Mouse (Mus musculus): Measurements from ENCODE around the gene Ddx31.

The Ddx31 gene

DNA sequence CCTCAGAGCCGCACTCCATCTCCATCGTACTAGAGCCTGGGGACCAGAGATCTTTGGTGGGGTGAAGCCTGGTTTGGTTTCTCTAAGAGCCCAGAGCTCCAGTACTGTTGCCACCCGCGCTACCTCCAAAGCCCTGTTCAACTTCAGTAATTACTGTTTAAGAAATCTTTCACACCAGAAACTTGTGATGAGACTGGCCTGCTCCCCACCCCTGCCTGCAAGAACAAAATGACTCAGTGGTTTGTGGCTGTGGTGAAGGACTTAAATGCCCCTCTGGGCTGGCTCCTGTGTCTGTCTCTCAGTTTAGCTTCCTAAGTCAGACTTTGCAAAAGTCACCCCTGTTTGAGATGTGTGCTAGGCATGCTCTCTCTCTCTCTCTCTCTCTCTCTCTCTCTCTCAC, 72.8 kb downstream of the Ddx31 start:
- DNase-seq: no peak

DNA sequence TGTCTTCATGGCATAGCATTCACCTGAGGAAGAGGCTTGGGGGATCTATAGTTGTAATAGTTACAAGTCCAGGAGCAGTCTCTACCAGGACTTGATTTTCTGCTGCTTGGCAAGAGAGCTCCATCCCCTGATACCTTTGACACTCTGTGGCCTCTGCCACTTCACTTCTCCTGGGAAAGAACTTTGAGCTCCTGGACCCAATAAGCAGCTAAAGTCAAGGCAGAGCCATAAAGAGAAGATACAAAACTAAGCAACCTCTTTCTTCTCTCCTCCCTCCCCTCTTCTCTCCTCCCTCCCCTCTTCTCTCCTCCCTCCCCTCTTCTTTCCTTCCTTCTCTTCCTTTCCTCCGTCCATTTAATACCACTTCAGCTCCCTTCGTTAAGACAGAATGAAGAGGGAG, 73.9 kb downstream of the Ddx31 start:
- DNase-seq: no peak

DNA sequence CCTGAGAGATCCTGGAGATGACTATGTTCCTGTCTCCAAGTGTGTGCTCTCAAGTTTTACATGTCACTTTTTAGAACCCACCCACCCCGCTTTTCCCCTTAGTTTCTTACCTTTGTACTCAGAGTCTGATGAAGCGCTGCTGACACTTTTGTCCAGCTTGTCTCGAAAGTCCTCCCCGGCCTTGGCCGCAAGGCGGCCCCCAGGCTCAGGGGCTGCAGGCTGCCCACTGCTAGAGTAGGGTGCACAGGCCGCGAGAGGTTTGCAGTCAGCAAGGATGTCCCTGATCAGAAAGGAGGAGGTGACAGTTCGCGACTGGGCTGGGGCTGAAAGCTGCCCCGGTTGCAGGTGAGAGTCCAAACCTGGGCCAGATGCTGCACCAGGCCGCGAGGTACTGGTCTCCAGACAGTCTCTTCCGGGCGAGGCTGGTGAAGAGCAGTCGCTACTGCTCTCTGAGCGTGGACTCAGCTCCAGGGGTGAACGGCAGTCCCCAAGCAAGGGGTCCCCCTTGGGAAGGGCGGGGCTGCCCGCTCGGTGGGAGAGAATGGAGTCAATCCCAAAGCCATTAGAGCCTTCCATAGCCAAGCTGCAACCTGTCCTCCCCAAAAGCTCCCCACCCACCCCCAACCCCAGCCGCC, 75.0 kb downstream of the Ddx31 start:
- DNase-seq: no peak

- peak; percentile 93 for DNase-seq
Observed at GRCm38 (mm10) chr2:28915768-28916512, 75.7 kb downstream of the Ddx31 start.

- no peak for DNase-seq
Observed at GRCm38 (mm10) chr2:28916513-28916865, 76.3 kb downstream of the Ddx31 start, which contains the start of gene Barhl1. Barhl1 (minus strand) TSS chr2:28916668.

DNA sequence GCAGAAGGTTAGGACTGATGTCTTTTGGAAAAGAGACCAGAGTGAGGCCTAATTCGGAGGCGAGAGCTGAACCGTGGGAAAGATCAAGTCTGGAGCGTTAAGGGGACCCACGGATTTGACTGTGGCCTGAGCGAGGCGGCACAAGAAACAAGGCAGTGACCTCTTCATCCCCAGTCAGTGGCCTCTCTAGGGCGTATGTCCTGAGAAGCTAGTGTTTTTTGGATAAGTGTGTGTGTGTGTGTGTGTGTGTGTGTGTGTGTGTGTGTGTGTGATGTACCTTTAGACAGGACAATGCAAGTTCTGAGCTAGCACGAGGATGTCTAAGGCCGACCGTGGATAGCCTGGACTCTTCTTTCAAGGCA, 76.9 kb downstream of the Ddx31 start:
- DNase-seq: no peak

- peak; percentile 19 for DNase-seq
Observed at GRCm38 (mm10) chr2:28917518-28918361, 77.5 kb downstream of the Ddx31 start.

- DNase-seq: no peak
Observed at GRCm38 (mm10) chr2:28919001-28919400, 78.8 kb downstream of the Ddx31 start.

DNA sequence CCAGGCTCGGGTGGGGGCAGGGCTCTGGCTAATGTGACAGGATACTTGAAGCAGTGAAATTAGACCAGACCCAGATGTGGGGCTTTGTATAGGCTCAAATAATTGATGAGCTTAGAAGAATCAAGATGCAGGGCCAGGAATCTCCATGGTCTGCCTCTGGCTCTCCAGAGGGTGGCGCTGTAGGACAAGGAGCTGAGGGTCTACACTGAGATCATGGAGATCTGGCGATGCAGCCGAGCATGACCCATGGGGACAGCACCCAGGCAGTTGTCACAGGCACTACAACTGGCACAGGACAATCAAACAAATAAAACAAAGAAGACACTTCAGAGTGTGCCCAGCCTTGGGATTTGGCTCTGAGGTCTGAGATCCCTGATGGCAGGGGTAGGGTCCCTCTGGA, 83.7 kb downstream of the Ddx31 start:
- DNase-seq: peak; percentile 85

- DNase-seq: no peak
Observed at GRCm38 (mm10) chr2:28930571-28930970, 90.4 kb downstream of the Ddx31 start.

DNA sequence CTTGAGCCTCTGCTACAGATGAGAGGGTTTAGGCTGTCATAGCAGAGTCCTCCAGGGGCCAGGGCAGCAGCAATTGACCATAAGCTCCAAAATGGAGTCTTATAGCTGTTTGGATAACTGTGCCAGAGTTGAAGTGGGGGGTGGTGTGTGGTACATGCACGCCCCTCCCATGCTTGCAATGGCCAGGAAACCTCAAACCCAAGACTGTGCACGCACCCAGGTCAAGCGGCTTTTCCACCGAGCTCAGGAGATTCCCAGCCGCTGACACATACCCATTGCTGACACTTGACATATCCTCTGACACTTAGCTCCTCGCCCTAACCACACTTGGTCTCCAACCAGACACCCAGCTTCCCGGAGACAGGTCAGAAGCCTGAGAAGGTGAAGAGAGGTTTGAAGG, 98.8 kb downstream of the Ddx31 start:
- no peak for DNase-seq

- DNase-seq: no peak
Observed at GRCm38 (mm10) chr2:28943666-28944516, 103.7 kb downstream of the Ddx31 start.

- no peak for DNase-seq
Observed at GRCm38 (mm10) chr2:28945388-28945787, 105.2 kb downstream of the Ddx31 start.

GRCm38 (mm10) chr2:28946312-28946711, 106.1 kb downstream of the Ddx31 start:
- DNase-seq: no peak

- DNase-seq: no peak
Observed at GRCm38 (mm10) chr2:28952981-28953380, 112.8 kb downstream of the Ddx31 start.

GRCm38 (mm10) chr2:28954595-28954994, 114.4 kb downstream of the Ddx31 start:
- no peak for DNase-seq

Measured in kidney, postnatal 10 days (tissue).